Mouse (Mus musculus) neural tube, embryonic 12.5 days (tissue): ENCODE data around the gene Gm16181. TPM values are rescaled to one million over a fixed set of nuclear protein-coding genes. Genes with fewer than 3 reads are reported as not detected.

Experiments used
- ATAC-seq: fragments of 200-750 bp; cut with Nextera tagmentation; 2 replicates; pipeline ENCODE4 v1.8.0; 2017; ENCODE audit warnings: low read depth, mild to moderate bottlenecking, moderate TSS enrichment, moderate library complexity; ENCODE audit not compliant: low FRiP score
- H3K27ac ChIP-seq: fragments of 300-500 bp; sonication (generic); 2 replicates; pipeline ENCODE4 v1.5.1; 2016
- H3K27me3 ChIP-seq: fragments of 300-500 bp; sonication (generic); replicated peaks from 2 replicates; pipeline ENCODE4 v1.6.1; 2016; ENCODE audit warnings: mild to moderate bottlenecking
- H3K36me3 ChIP-seq: fragments of 300-500 bp; sonication (generic); 2 replicates; pipeline ENCODE4 v1.6.1; 2016; ENCODE audit warnings: mild to moderate bottlenecking
- H3K4me1 ChIP-seq: fragments of 300-500 bp; sonication (generic); 2 replicates; pipeline ENCODE4 v1.6.1; 2016
- H3K4me2 ChIP-seq: fragments of 300-500 bp; sonication (generic); replicated peaks from 2 replicates; pipeline ENCODE4 v1.6.1; 2016; ENCODE audit warnings: mild to moderate bottlenecking
- H3K4me3 ChIP-seq: fragments of 300-500 bp; sonication (generic); 2 replicates; pipeline ENCODE4 v1.5.1; 2016
- H3K9ac ChIP-seq: fragments of 300-500 bp; sonication (generic); 2 replicates; pipeline ENCODE4 v1.6.1; 2016; ENCODE audit warnings: mild to moderate bottlenecking
- H3K9me3 ChIP-seq: fragments of 300-500 bp; sonication (generic); 2 replicates; pipeline ENCODE4 v1.6.1; 2016; ENCODE audit warnings: mild to moderate bottlenecking
- WGBS: fragments of 180-500 bp; shearing (Covaris S2); methylation state at CpG from one replicate; pipeline ENCODE4 v1.1.7; 2016; 5-methylcytosine and 5-hydroxymethylcytosine counted together
- polyA plus RNA-seq: library from polyadenylated mRNA; unstranded; fragments of >200 nt; fragmentation: Nextera tagmentation; extraction: Ambion mirVana; gene quantifications from 2 replicates; pipeline ENCODE4 v1.2.1, GENCODE M21; 2016

Gm16181 gene
- polyA plus RNA-seq, 1 experiment from 2014 or later, result not detected

DNA sequence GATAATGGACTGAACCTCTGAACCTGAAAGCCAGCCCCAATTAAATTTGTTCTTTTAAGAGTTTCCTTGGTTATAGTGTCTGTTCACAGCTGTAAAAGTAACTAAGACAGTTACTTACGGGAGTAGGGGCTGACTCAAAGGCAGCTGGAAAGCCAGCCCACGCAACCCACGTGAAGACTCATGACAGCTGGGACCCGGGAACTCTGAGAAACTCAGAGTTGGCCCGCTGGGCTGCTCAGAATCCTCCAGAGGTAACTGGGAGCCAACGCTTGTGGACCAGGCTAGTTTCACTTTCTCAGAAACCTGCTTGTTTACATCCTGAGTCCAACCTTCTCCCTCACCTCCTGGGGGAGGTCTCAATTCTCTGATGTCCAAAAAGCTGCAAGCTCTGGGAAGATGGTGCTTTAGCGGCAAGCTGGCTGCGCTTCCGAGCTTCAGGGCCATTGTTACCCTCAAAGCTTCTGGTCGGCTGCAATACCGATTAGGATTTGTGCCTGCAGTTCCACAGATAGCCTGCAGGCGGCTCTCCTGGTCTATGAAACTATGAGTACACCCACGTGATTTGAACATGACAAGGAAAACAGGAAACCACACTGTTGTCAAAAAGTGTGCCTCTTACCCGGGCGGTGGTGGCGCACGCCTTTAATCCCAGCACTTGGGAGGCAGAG lies 37.3 kb downstream of the Gm16181 start:
- Histone ChIP-seq H3K36me3 (peaks cover 16% of the 10 kb centered on the region), H3K4me3 (no peak overlapping the region), H3K9ac (0 out of 2 replicates have a peak overlapping the region, but pooled peaks have one; percentile 9), H3K27ac (no peak overlapping the region), H3K4me2 (peak overlapping the region; percentile 48), H3K9me3 (no peaks in the 10 kb centered on the region), H3K4me1 (no peaks in the 10 kb centered on the region), H3K27me3 (no peaks in the 10 kb centered on the region)
- WGBS, result 13% methylated on average over 17 of the region's 17 CpGs
- ATAC-seq, result no peak

DNA sequence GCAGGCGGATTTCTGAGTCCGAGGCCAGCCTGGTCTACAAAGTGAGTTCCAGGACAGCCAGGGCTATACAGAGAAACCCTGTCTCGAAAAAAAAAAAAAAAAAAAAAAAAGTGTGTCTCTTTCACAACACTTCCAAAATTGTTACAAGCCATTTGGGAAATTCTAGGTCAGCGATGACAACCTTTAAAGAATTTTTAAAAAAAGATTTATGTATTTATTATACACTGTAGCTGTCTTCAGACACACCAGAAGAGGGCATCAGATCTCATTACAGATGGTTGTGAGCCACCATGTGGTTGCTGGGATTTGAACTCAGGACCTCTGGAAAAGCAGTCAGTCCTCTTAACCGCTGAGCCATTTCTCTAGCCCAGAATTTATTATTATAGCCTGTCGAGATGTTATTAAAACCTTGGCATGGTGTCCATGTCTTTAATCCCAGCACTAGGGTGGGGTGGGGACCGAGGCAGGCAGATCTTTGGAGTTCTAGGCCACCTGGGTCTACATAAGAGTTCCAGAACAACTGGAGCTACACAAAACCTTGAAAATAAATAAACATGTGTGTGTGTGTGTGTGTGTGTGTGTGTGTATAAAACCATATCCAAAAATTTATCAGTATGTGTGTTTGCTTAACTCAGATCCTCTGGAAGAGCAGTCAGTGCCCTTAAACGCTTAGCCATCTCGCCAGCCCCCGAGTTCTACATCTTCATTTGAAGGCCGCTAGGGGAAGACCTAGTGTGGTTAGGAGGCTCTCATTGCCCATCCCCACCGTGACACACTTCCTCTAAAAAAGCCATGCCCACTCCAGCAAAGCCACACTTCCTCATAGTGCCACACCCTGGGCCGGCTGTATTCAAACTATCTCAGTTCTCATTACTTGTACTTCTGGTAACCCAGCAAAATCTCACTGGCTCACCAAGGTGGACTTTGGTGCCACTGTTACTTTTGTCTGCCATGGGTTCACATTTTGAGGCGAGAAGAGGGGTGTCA lies 38.2 kb downstream of the Gm16181 start:
- ATAC-seq, result no peak
- Histone ChIP-seq H3K4me2 (no peak overlapping the region), H3K36me3 (peaks cover 8% of the 10 kb centered on the region), H3K4me3 (no peak overlapping the region), H3K27me3 (0 out of 2 replicates have a peak, but pooled peaks cover 4% of the 10 kb centered on the region), H3K9me3 (no peaks in the 10 kb centered on the region), H3K9ac (no peak overlapping the region), H3K4me1 (0 out of 2 replicates have a peak, but pooled peaks cover 4% of the 10 kb centered on the region), H3K27ac (no peak overlapping the region)
- WGBS, result 68% methylated on average over 14 of the region's 14 CpGs

DNA sequence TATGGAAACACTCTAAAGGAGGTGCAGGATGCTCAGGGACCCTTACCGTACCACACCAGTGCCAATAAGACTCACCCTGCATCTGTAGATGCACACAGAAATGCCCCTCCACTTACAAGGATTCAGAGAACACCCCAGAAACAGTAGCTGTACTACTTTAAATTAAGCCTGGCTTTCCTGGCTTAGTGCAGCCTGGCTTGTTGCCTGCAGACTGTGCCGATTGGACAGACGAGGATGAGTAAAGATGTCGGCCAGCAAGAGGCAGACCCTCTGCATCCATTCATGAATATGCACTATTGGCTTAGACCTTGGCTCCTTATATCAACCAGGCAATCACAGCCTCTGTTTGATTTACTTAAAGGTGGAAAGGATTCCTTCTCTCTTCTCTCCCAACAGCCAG lies 39.0 kb downstream of the Gm16181 start:
- Histone ChIP-seq H3K27me3 (peaks cover 7% of the 10 kb centered on the region; the same call in 1 of the 2 replicates), H3K36me3 (no peaks in the 10 kb centered on the region), H3K9ac (no peak overlapping the region), H3K27ac (no peak overlapping the region), H3K4me2 (no peak overlapping the region), H3K4me3 (no peak overlapping the region), H3K4me1 (0 out of 2 replicates have a peak, but pooled peaks cover 7% of the 10 kb centered on the region), H3K9me3 (no peaks in the 10 kb centered on the region)
- WGBS, result 91% methylated on average over 4 of the region's 4 CpGs
- ATAC-seq, result no peak

DNA sequence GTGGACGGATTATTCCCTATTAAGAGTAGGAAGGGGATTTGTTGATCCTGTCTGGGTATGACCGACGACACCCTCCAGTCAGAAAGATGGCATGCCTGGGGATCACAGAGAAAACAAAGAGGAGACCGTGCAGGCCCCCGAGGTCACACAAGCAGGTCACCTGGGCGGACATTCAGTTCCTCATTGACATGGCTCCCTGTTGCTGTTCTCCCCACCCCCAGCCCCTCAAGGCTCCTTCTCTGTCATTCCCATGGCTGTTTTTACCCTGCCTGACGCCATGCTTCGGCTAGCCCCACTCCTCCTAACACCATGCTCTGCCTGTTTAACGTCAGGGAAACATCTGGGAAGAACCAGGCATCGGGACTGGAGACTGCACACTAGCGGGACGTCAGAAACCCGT lies 41.0 kb downstream of the Gm16181 start:
- WGBS, result 77% methylated on average over 13 of the region's 13 CpGs

DNA sequence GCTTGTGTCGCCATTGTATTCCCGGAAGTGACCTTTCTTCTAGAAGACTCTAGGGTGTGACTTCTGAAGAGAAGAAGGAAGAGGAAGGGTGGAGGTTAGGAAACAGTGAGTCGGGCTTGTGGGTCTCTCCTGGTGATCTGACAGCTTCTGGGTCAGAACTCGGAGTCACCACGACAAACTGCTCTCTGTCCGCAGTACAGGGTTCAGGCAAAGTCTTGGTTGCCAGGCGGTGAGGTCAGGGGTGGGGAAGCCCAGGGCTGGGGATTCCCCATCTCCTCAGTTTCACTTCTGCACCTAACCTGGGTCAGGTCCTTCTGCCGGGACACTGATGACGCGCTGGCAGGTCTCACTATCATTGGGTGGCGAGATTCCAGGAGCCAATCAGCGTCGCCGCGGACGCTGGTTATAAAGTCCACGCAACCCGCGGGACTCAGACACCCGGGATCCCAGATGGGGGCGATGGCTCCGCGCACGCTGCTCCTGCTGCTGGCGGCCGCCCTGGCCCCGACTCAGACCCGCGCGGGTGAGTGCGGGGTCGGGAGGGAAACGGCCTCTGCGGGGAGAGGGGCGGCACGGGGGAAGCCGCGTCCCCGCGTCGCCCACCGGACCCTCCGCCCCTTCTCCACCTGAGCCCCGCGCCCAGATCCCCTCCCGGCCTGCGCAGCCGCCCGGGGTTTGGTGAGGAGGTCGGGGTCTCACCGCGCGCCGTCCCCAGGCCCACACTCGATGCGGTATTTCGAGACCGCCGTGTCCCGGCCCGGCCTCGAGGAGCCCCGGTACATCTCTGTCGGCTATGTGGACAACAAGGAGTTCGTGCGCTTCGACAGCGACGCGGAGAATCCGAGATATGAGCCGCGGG lies 42.3 kb downstream of the Gm16181 start, which contains the start of gene H2-D1:
Gene H2-D1, plus strand, starts transcription at position 67 of the 859 bp plus-strand sequence.
- Histone ChIP-seq H3K9ac (peak within 1 kb of the TSS; percentile 62), H3K36me3 (no peaks in the 10 kb centered on the region), H3K4me3 (peak within 1 kb of the TSS; percentile 60), H3K4me2 (peak within 1 kb of the TSS; percentile 96), H3K27me3 (peaks cover 11% of the 10 kb centered on the region; the same call in 1 of the 2 replicates), H3K27ac (no peak within 1 kb of the TSS), H3K9me3 (no peaks in the 10 kb centered on the region), H3K4me1 (0 out of 2 replicates have a peak, but pooled peaks cover 7% of the 10 kb centered on the region)
- peak; percentile 90 for ATAC-seq
- WGBS, result 1% methylated on average over 73 of the region's 73 CpGs

More for the DNA sequence above, 41.0 kb downstream of the Gm16181 start:
- H3K4me1 ChIP-seq, result 0 out of 2 replicates have a peak, but pooled peaks cover 7% of the 10 kb centered on the region
- H3K27ac ChIP-seq, result no peak overlapping the region
- H3K4me2 ChIP-seq, result no peak overlapping the region
- no peaks in the 10 kb centered on the region for H3K9me3 ChIP-seq
- H3K9ac ChIP-seq, result no peak overlapping the region
- H3K27me3 ChIP-seq, result peaks cover 11% of the 10 kb centered on the region; the same call in 1 of the 2 replicates
- no peak overlapping the region for H3K4me3 ChIP-seq
- ATAC-seq, result no peak
- H3K36me3 ChIP-seq, result no peaks in the 10 kb centered on the region

DNA sequence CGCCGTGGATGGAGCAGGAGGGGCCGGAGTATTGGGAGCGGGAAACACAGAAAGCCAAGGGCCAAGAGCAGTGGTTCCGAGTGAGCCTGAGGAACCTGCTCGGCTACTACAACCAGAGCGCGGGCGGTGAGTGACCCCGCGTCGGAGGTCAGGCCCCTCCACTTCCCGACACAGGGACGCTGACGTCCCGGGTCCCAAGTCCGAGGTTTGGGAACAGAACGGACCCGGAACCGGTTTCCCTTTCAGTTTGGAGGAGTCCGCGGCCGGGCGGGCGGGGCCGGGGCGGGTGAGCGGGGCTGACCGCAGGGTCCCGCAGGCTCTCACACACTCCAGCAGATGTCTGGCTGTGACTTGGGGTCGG lies 42.9 kb downstream of the Gm16181 start:
- Histone ChIP-seq H3K4me2 (peak overlapping the region; percentile 96), H3K27me3 (peaks cover 11% of the 10 kb centered on the region; the same call in 1 of the 2 replicates), H3K9me3 (no peaks in the 10 kb centered on the region), H3K27ac (no peak overlapping the region), H3K36me3 (no peaks in the 10 kb centered on the region), H3K4me1 (0 out of 2 replicates have a peak, but pooled peaks cover 7% of the 10 kb centered on the region), H3K4me3 (peak overlapping the region; percentile 60), H3K9ac (peak overlapping the region; percentile 62)
- ATAC-seq, result peak; percentile 45
- WGBS, result 3% methylated on average over 31 of the region's 31 CpGs

DNA sequence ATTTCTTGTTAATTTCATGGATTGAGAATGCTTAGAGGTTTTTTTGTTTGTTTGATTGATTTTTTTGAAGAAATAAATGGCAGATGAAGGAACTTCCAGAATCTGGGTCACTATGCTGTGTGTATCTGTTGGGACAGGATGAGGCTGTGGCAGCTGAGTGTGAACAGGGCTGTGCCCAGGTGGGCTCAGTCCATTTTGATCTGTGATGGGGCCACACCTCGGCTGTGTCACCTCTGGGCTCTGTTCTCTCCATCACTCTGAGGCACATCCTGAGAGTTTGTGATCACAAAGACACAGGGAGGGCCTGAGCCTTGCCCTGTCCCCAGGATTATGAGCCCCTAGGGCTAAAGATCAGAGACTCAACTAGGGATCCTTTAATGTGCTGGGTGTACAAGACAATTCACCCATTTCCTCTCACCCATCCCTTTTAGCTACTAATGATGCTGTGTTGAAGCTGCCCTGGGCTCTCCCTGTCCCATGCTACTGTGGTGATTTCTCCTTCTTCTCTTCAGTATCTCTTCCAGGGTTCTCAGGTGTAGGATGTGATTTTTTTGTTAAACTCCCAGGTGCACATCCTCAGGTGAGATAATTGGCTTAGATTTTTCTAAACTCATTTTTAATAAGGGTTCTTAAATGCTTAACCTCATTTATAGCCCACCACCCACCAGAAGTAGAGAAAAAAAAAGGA lies 46.9 kb downstream of the Gm16181 start:
- Histone ChIP-seq H3K27ac (no peak overlapping the region), H3K36me3 (no peaks in the 10 kb centered on the region), H3K9ac (no peak overlapping the region), H3K27me3 (peaks cover 11% of the 10 kb centered on the region; the same call in 1 of the 2 replicates), H3K4me3 (no peak overlapping the region), H3K4me1 (0 out of 2 replicates have a peak, but pooled peaks cover 7% of the 10 kb centered on the region), H3K9me3 (no peaks in the 10 kb centered on the region), H3K4me2 (no peak overlapping the region)
- WGBS, result 83% methylated on average over 1 of the region's 1 CpGs
- no peak for ATAC-seq

DNA sequence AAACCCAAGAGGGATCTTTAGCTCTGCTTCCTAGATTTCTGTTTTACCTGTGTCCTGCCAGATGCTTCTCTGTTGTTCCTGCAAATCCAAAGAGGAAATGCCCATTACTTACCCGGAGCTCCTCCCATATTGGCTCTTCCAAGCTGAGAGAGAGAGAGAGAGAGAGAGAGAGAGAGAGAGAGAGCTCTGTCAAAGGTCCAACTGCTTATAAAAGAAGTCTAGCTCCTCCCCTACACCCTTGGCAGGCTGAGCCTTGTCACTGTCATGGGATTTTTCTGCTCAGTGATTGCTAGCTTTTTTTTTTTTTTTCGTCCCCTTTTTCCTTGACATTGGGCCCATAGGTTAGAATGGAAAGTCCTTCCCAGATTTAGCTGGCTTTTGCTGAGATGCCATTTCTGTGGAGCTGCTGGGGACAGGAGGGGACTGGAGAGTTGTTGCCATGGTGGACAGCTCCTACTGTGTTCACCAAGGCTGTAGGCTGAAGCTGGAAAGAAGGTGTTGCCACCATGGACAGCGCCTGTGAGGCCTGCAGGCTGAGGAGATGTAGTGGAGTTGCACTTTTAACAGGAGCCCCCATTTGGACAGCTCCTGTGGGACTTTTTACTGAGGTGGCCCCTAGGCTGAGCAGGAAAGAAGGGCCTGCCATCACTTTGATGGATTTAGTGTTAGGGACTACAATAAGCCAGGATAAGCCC lies 49.2 kb downstream of the Gm16181 start:
- Histone ChIP-seq H3K9ac (no peak overlapping the region), H3K4me2 (no peak overlapping the region), H3K36me3 (no peaks in the 10 kb centered on the region), H3K4me3 (no peak overlapping the region), H3K27ac (no peak overlapping the region), H3K9me3 (no peaks in the 10 kb centered on the region), H3K27me3 (0 out of 2 replicates have a peak, but pooled peaks cover 4% of the 10 kb centered on the region), H3K4me1 (no peaks in the 10 kb centered on the region)
- ATAC-seq, result no peak
- WGBS, result 24% methylated on average over 3 of the region's 3 CpGs

DNA sequence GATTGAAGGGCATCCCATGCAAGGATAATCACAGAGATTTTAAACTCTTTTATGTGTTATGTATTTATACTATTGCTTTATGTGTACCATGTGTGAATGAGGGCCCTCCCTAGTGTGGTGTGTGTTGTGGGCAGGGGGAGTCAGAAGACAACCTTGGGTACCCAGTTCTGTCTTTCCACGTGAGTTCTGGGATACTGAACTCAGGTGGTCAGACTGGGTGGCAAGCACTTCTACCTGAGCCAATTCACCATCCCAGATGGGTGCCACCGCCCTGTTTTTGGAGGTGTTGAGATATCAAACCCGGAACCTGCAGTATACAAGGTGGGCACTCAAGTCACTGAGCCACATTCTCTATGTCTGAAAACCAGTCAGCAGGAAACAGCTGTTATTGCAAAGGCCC lies 51.6 kb downstream of the Gm16181 start:
- Histone ChIP-seq H3K4me2 (no peak overlapping the region), H3K4me3 (no peak overlapping the region), H3K9ac (no peak overlapping the region), H3K9me3 (no peaks in the 10 kb centered on the region), H3K36me3 (no peaks in the 10 kb centered on the region), H3K4me1 (no peaks in the 10 kb centered on the region), H3K27me3 (no peaks in the 10 kb centered on the region; the same call in 1 of the 2 replicates), H3K27ac (no peak overlapping the region)
- WGBS, result 73% methylated on average over 3 of the region's 3 CpGs
- no peak for ATAC-seq
